Mouse (Mus musculus) kidney, embryonic 15.5 days (tissue): ENCODE results near the gene Ager. TPM values are rescaled to one million over a fixed set of nuclear protein-coding genes. Genes with fewer than 3 reads are reported as not detected.

ENCODE experiments used
- ATAC-seq: fragments of 200-750 bp; cut with Nextera tagmentation; replicated peaks from 2 replicates; pipeline ENCODE4 v1.8.0; 2017; ENCODE audit warnings: moderate TSS enrichment; ENCODE audit not compliant: low FRiP score
- H3K27ac ChIP-seq: fragments of 300-500 bp; sonication (generic); 2 replicates; pipeline ENCODE4 v1.5.1; 2015; ENCODE audit warnings: mild to moderate bottlenecking, inconsistent platforms
- H3K27me3 ChIP-seq: fragments of 300-500 bp; sonication (generic); 2 replicates; pipeline ENCODE4 v1.6.1; 2015; ENCODE audit warnings: inconsistent platforms
- H3K36me3 ChIP-seq: fragments of 300-500 bp; sonication (generic); 2 replicates; pipeline ENCODE4 v1.6.1; 2015; ENCODE audit warnings: inconsistent platforms
- H3K4me1 ChIP-seq: fragments of 300-500 bp; sonication (generic); 2 replicates; pipeline ENCODE4 v1.6.1; 2015; ENCODE audit warnings: inconsistent platforms
- H3K4me2 ChIP-seq: fragments of 300-500 bp; sonication (generic); 2 replicates; pipeline ENCODE4 v1.6.1; 2015; ENCODE audit warnings: moderate library complexity, mild to moderate bottlenecking, inconsistent platforms
- H3K4me3 ChIP-seq: fragments of 300-500 bp; sonication (generic); replicated peaks from 2 replicates; pipeline ENCODE4 v1.5.1; 2015; ENCODE audit warnings: mild to moderate bottlenecking, inconsistent platforms
- H3K9ac ChIP-seq: fragments of 300-500 bp; sonication (generic); 2 replicates; pipeline ENCODE4 v1.6.1; 2015; ENCODE audit warnings: mild to moderate bottlenecking, inconsistent platforms
- H3K9me3 ChIP-seq: fragments of 300-500 bp; sonication (generic); replicated peaks from 2 replicates; pipeline ENCODE4 v1.6.1; 2016; ENCODE audit warnings: inconsistent platforms
- WGBS: fragments of 180-500 bp; shearing (Covaris S2); methylation state at CpG from one replicate; pipeline ENCODE4 v1.1.7; 2015; ENCODE audit warnings: mixed read lengths; 5-methylcytosine and 5-hydroxymethylcytosine counted together
- polyA plus RNA-seq: library from polyadenylated mRNA; unstranded; fragments of >200 nt; fragmentation: Nextera tagmentation; extraction: Ambion mirVana; gene quantifications from 2 replicates; pipeline ENCODE4 v1.2.1, GENCODE M21; 2015

Gene Ager
- polyA plus RNA-seq, 1 experiment from 2014 or later, result 7.5 TPM

- Histone ChIP-seq H3K36me3 (no peaks in the 10 kb centered on the region), H3K27ac (peak overlapping the region; percentile 88), H3K9me3 (no peaks in the 10 kb centered on the region), H3K4me2 (peak overlapping the region; percentile 49), H3K27me3 (no peaks in the 10 kb centered on the region), H3K9ac (peak overlapping the region; percentile 18; the same call in 1 of the 2 replicates), H3K4me1 (peaks cover 27% of the 10 kb centered on the region), H3K4me3 (peak overlapping the region; percentile 29)
- peak; percentile 64 for ATAC-seq
- 30% methylated on average over 3 of the region's 3 CpGs for WGBS
Observed at GRCm38 (mm10) chr17:34564796-34565195, 32.9 kb upstream of the Ager start.

GRCm38 (mm10) chr17:34567311-34567710, 30.4 kb upstream of the Ager start:
- no peak overlapping the region for H3K4me2 ChIP-seq
- ATAC-seq, result no peak
- H3K27ac ChIP-seq, result no peak overlapping the region
- no peaks in the 10 kb centered on the region for H3K36me3 ChIP-seq
- 0 out of 2 replicates have a peak, but pooled peaks cover 3% of the 10 kb centered on the region for H3K9me3 ChIP-seq
- H3K4me3 ChIP-seq, result no peak overlapping the region
- H3K4me1 ChIP-seq, result peaks cover 23% of the 10 kb centered on the region
- WGBS, result 66% methylated on average over 9 of the region's 9 CpGs
- H3K27me3 ChIP-seq, result no peaks in the 10 kb centered on the region
- no peak overlapping the region for H3K9ac ChIP-seq

GRCm38 (mm10) chr17:34568421-34568820, 29.2 kb upstream of the Ager start:
- H3K4me2 ChIP-seq, result no peak overlapping the region
- 75% methylated on average over 13 of the region's 13 CpGs for WGBS
- peaks cover 23% of the 10 kb centered on the region for H3K4me1 ChIP-seq
- no peaks in the 10 kb centered on the region for H3K27me3 ChIP-seq
- no peak overlapping the region for H3K9ac ChIP-seq
- no peak for ATAC-seq
- H3K9me3 ChIP-seq, result 0 out of 2 replicates have a peak, but pooled peaks cover 3% of the 10 kb centered on the region
- H3K36me3 ChIP-seq, result no peaks in the 10 kb centered on the region
- no peak overlapping the region for H3K4me3 ChIP-seq
- no peak overlapping the region for H3K27ac ChIP-seq

- H3K9ac ChIP-seq, result no peak overlapping the region
- H3K27me3 ChIP-seq, result no peaks in the 10 kb centered on the region
- no peak overlapping the region for H3K27ac ChIP-seq
- H3K4me1 ChIP-seq, result peaks cover 11% of the 10 kb centered on the region
- no peaks in the 10 kb centered on the region for H3K36me3 ChIP-seq
- H3K4me2 ChIP-seq, result no peak overlapping the region
- 76% methylated on average over 4 of the region's 4 CpGs for WGBS
- ATAC-seq, result no peak
- H3K9me3 ChIP-seq, result 0 out of 2 replicates have a peak, but pooled peaks cover 3% of the 10 kb centered on the region
- no peak overlapping the region for H3K4me3 ChIP-seq
Observed at GRCm38 (mm10) chr17:34569919-34570318, 27.7 kb upstream of the Ager start.

- Histone ChIP-seq H3K4me2 (no peak overlapping the region), H3K36me3 (no peaks in the 10 kb centered on the region), H3K27ac (no peak overlapping the region), H3K27me3 (no peaks in the 10 kb centered on the region), H3K9me3 (0 out of 2 replicates have a peak, but pooled peaks cover 3% of the 10 kb centered on the region), H3K4me3 (no peak overlapping the region), H3K9ac (no peak overlapping the region), H3K4me1 (peaks cover 5% of the 10 kb centered on the region)
- ATAC-seq, result no peak
- 19% methylated on average over 5 of the region's 5 CpGs for WGBS
Observed at GRCm38 (mm10) chr17:34571875-34572274, 25.8 kb upstream of the Ager start.

- no peak overlapping the region for H3K27ac ChIP-seq
- 0 out of 2 replicates have a peak, but pooled peaks have one; percentile 17 for ATAC-seq
- no peaks in the 10 kb centered on the region for H3K27me3 ChIP-seq
- peaks cover 1% of the 10 kb centered on the region for H3K4me1 ChIP-seq
- 0 out of 2 replicates have a peak, but pooled peaks cover 3% of the 10 kb centered on the region for H3K9me3 ChIP-seq
- no peak overlapping the region for H3K9ac ChIP-seq
- H3K4me2 ChIP-seq, result no peak overlapping the region
- H3K36me3 ChIP-seq, result no peaks in the 10 kb centered on the region
- no peak overlapping the region for H3K4me3 ChIP-seq
- 26% methylated on average over 15 of the region's 15 CpGs for WGBS
Observed at GRCm38 (mm10) chr17:34572361-34572760, 25.3 kb upstream of the Ager start.

GRCm38 (mm10) chr17:34576577-34576976, 21.1 kb upstream of the Ager start:
- no peak for ATAC-seq
- Histone ChIP-seq H3K27ac (no peak overlapping the region), H3K4me1 (no peaks in the 10 kb centered on the region), H3K9ac (no peak overlapping the region), H3K36me3 (no peaks in the 10 kb centered on the region), H3K4me2 (no peak overlapping the region), H3K9me3 (0 out of 2 replicates have a peak, but pooled peaks cover 3% of the 10 kb centered on the region), H3K27me3 (no peaks in the 10 kb centered on the region), H3K4me3 (no peak overlapping the region)
- 63% methylated on average over 5 of the region's 5 CpGs for WGBS

GRCm38 (mm10) chr17:34578070-34578469, 19.6 kb upstream of the Ager start:
- WGBS, result 93% methylated on average over 3 of the region's 3 CpGs
- Histone ChIP-seq H3K9ac (no peak overlapping the region), H3K27ac (no peak overlapping the region)

GRCm38 (mm10) chr17:34582528-34582927, 15.1 kb upstream of the Ager start:
- Histone ChIP-seq H3K27me3 (no peaks in the 10 kb centered on the region), H3K9me3 (no peaks in the 10 kb centered on the region), H3K9ac (no peak overlapping the region), H3K36me3 (no peaks in the 10 kb centered on the region), H3K27ac (no peak overlapping the region), H3K4me3 (no peak overlapping the region), H3K4me2 (no peak overlapping the region), H3K4me1 (peaks cover 14% of the 10 kb centered on the region)
- 86% methylated on average over 12 of the region's 12 CpGs for WGBS
- ATAC-seq, result no peak

More at GRCm38 (mm10) chr17:34578070-34578469, 19.6 kb upstream of the Ager start:
- Histone ChIP-seq H3K27me3 (no peaks in the 10 kb centered on the region), H3K4me1 (no peaks in the 10 kb centered on the region), H3K9me3 (no peaks in the 10 kb centered on the region), H3K4me2 (no peak overlapping the region), H3K36me3 (no peaks in the 10 kb centered on the region), H3K4me3 (no peak overlapping the region)
- ATAC-seq, result no peak

- no peak for ATAC-seq
- Histone ChIP-seq H3K9me3 (no peaks in the 10 kb centered on the region), H3K27ac (no peak overlapping the region), H3K4me2 (no peak overlapping the region), H3K9ac (no peak overlapping the region), H3K4me1 (peaks cover 21% of the 10 kb centered on the region), H3K4me3 (no peak overlapping the region), H3K27me3 (no peaks in the 10 kb centered on the region), H3K36me3 (no peaks in the 10 kb centered on the region)
- WGBS, result 63% methylated on average over 7 of the region's 7 CpGs
Observed at GRCm38 (mm10) chr17:34583397-34583796, 14.3 kb upstream of the Ager start.

- H3K36me3 ChIP-seq, result no peaks in the 10 kb centered on the region
- no peak overlapping the region for H3K27ac ChIP-seq
- ATAC-seq, result no peak
- no peaks in the 10 kb centered on the region for H3K9me3 ChIP-seq
- no peak overlapping the region for H3K4me2 ChIP-seq
- no peak overlapping the region for H3K9ac ChIP-seq
- 93% methylated on average over 8 of the region's 8 CpGs for WGBS
- no peaks in the 10 kb centered on the region for H3K27me3 ChIP-seq
- no peak overlapping the region for H3K4me3 ChIP-seq
- peaks cover 26% of the 10 kb centered on the region for H3K4me1 ChIP-seq
Observed at GRCm38 (mm10) chr17:34583819-34584218, 13.8 kb upstream of the Ager start.

GRCm38 (mm10) chr17:34585121-34585520, 12.5 kb upstream of the Ager start:
- no peak for ATAC-seq
- Histone ChIP-seq H3K9ac (no peak overlapping the region), H3K27me3 (no peaks in the 10 kb centered on the region), H3K4me3 (no peak overlapping the region), H3K9me3 (no peaks in the 10 kb centered on the region), H3K4me1 (peaks cover 39% of the 10 kb centered on the region), H3K4me2 (no peak overlapping the region), H3K27ac (no peak overlapping the region), H3K36me3 (no peaks in the 10 kb centered on the region)
- WGBS, result 93% methylated on average over 8 of the region's 8 CpGs
